Mouse (Mus musculus) liver (tissue): ENCODE measurements at regions not wholly inside any gene's neighbourhood (a gene's known extent, or its start where the extent isn't known, plus 50 kb on each side); places are given as distances from the start of the nearest gene placed in this dataset.
"Not testable (repeated sequence)": the region's sequence is repeated elsewhere in the genome, so short reads cannot be mapped to it uniquely, and the experiment has no call there.

Source experiments
- DNase-seq: peaks from one replicate; pipeline ENCODE4 v3.0.0-alpha.2; 2020; ENCODE audit warnings: mixed read lengths

GRCm38 (mm10) chr6:143437367-143438271, 270.6 kb downstream of the Etnk1 start:
- no peak for DNase-seq

- DNase-seq: no peak
Measured at GRCm38 (mm10) chr6:143438272-143438591, 271.2 kb downstream of the Etnk1 start.

GRCm38 (mm10) chr6:143439484-143439883, 272.5 kb downstream of the Etnk1 start:
- DNase-seq: no peak

GRCm38 (mm10) chr6:143440237-143440950, 273.4 kb downstream of the Etnk1 start:
- no peak for DNase-seq

GRCm38 (mm10) chr6:143442361-143442760, 275.3 kb downstream of the Etnk1 start:
- DNase-seq: no peak

- no peak for DNase-seq
Measured at GRCm38 (mm10) chr6:143443446-143443845, 276.4 kb downstream of the Etnk1 start.

GRCm38 (mm10) chr6:143444782-143445181, 277.8 kb downstream of the Etnk1 start:
- no peak for DNase-seq

- no peak for DNase-seq
Measured at GRCm38 (mm10) chr6:143445834-143446552, 279.0 kb downstream of the Etnk1 start.

GRCm38 (mm10) chr6:143447060-143447459, 280.0 kb downstream of the Etnk1 start:
- no peak for DNase-seq

GRCm38 (mm10) chr6:143449071-143449470, 282.1 kb downstream of the Etnk1 start:
- DNase-seq: no peak

GRCm38 (mm10) chr6:143451869-143452268, 284.8 kb downstream of the Etnk1 start:
- no peak for DNase-seq

- DNase-seq: no peak
Measured at GRCm38 (mm10) chr6:143454695-143455218, 287.7 kb downstream of the Etnk1 start.

GRCm38 (mm10) chr6:143464907-143465537, 298.0 kb downstream of the Etnk1 start:
- DNase-seq: no peak

GRCm38 (mm10) chr6:143472676-143473075, 305.7 kb downstream of the Etnk1 start:
- not testable (repeated sequence) for DNase-seq

- DNase-seq: no peak
Measured at GRCm38 (mm10) chr6:143474396-143474795, 307.4 kb downstream of the Etnk1 start.

GRCm38 (mm10) chr6:143475296-143475695, 308.3 kb downstream of the Etnk1 start:
- DNase-seq: no peak

- DNase-seq: no peak
Measured at GRCm38 (mm10) chr6:143477396-143477795, 310.4 kb downstream of the Etnk1 start.

- DNase-seq: no peak
Measured at GRCm38 (mm10) chr6:143479239-143479638, 312.2 kb downstream of the Etnk1 start.

GRCm38 (mm10) chr6:143479701-143480388, 312.8 kb downstream of the Etnk1 start:
- no peak for DNase-seq

- DNase-seq: no peak
Measured at GRCm38 (mm10) chr6:143482272-143482671, 315.3 kb downstream of the Etnk1 start.

- no peak for DNase-seq
Measured at GRCm38 (mm10) chr6:143482868-143483267, 315.8 kb downstream of the Etnk1 start.

- DNase-seq: no peak
Measured at GRCm38 (mm10) chr6:143484941-143485340, 317.9 kb downstream of the Etnk1 start.
